Mouse (Mus musculus): Measurements from ENCODE around the gene F9. TPM values are rescaled to one million over a fixed set of nuclear protein-coding genes. Genes with fewer than 3 reads are reported as not detected.
"Not testable (repeated sequence)": the region's sequence is repeated elsewhere in the genome, so short reads cannot be mapped to it uniquely, and the experiment has no call there.

F9 gene
- not detected for total RNA-seq (2021)
- long read RNA-seq, experiment 1 = 0 reads
- long read RNA-seq, experiment 2 = 0 reads

DNA sequence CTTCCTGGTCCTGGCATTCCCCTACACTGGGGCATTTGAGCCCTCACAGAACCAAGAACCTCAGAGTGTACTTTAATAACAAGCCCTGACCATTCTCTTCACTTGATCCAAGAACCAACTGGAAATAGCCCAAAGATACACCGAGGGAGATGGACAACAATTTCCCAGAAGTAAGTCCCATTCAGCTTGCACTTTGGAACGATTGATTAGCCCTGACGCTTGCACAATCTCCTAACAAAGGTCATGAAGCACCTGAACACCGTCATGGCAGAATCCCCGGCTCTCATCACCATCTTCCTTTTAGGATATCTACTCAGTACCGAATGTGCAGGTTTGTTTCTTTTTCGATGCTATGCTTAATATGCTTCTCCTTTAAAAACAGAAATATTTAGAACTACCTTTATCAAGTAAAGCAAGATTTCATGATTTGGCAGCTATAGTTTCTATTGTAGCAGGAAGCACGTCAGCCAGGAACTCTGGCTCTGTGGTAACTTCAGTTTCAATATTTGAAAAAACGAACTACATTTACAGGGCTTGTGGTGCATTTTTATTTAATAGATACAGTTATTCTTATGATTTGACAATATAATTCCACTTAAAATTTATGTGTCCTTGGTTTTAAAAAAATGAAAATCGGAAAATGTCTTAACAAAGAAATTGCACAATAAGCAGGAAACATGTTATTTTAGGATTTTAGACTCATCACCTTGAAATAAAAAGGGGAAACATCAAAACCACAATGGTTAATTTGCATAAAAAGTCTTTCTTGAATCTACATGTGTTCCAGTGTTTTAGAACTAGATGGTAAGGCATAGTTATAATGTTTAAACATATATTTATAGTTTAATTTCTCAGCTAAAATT lies at the start of gene F9:
F9 (plus strand) TSS at position 244 of the 863 bp plus-strand sequence.
- no peak for DNase-seq

DNA sequence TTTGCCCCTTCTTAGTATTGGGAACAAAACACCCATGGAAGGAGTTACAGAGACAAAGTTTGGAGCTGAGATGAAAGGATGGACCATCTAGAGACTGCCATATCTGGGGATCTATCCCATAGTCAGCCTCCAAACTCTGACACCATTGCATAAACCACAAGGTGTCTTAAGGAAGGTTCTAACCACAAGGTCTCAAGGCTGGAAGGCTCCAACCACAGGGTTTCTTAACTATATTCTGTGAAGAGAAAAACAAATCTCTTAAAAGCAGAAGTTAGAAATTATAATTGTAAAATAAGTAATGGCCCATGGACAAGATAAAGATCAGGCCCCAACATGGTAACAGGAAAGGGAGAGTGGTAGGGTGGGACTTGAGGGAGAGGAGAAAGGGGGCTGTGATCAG lies 29.5 kb upstream of the F9 start:
- DNase-seq = not testable (repeated sequence)

DNA sequence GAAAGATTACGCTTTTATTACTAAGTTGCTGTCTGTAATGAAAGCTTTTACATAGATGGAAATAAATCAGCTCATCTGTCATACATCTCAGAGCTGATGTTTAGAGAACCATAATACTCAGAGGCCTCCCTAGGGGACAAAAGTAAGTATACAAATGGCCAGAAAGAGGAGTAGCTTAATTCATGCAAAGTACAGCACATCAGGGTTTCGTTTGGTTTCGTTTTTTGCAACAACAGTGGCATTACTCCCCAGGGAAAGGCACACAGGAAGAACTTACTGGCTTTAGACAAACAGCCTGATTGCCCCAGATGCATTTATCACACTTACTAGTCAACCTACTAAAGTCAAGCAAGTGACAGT lies 800 bp downstream of the F9 start:
- DNase-seq = no peak

DNA sequence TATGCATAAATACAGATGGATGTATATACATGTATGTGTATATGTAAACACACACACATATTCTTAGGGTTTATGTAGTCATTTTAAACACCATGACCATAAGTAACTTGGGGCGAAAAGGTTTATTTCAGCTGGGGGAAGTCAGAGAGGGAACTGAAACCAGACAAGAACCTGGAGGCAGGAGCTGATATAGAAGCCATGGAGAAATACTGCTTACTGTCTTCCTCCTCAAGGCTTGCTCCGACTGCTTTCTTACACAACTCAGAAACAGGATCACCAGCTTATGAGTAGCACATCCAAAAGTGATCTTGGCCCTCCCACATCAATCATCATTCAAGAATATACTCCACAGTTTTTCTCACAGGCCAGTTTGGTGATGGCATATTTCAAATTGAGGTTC lies 2.2 kb downstream of the F9 start:
- no peak for DNase-seq

DNA sequence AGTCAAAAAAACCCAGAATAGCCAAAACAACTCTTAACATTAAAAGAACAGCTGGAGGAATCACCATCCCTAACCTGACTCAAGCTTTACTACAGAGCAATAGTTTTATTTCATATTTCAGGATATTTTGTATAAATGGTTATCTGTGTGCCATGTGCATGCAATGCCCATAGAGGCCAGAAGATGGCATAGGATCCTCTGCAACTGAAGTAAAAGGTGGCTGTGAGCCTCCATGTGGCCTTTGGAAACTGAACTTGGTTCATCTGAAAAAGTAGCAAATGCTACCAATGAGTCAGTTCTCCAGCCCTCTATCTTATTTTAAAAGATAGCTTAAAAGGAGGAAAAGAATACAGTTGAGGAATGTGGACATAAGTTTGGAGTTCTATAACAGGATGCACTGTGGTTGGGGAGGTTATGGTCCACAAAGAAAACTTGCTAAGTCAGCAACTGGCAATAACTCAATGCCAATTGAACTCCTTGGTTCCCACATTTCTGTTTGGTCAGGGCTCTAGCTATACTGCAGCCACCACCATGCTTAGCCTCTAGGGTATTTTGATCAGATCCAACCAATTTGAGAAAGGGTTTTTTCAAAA lies 13.9 kb downstream of the F9 start:
- DNase-seq = peak; percentile 10

DNA sequence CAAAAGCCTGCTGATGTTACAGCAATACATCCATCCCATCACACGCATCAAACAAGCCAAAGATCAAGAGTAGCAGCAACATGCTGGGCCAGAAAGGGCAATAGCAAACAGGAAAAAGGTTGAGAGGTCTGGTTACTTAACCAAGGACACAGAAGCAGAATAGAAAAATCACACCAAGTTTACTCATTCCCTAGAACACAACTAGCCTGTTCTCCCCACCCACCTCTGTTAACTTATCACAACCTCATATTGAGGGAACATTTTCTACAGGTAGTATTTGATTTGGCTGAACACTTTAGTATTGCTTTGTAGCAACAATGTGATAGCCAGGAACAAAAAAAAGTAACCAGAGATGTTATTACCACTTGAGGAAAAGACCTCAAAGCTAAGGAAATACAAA lies 15.3 kb downstream of the F9 start:
- no peak for DNase-seq

DNA sequence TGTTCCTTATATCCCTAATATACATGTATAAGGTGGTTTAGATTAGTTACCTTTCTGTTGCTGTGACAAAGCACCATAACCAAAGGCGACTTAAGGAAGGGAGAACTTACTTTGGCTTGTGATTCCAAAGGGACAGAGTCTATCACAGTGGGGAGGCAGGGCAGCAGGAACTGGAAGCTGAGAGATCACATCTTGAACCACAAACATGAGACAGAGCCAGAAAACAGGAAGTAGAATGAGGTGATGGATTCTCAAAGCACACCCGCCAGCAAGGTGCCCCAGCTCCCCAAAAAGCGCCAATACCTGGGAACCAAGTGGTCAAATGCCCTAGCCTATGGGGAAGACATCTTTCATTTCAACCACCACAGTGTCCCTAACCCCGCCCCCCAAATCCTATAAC lies 21.7 kb downstream of the F9 start:
- no peak for DNase-seq

DNA sequence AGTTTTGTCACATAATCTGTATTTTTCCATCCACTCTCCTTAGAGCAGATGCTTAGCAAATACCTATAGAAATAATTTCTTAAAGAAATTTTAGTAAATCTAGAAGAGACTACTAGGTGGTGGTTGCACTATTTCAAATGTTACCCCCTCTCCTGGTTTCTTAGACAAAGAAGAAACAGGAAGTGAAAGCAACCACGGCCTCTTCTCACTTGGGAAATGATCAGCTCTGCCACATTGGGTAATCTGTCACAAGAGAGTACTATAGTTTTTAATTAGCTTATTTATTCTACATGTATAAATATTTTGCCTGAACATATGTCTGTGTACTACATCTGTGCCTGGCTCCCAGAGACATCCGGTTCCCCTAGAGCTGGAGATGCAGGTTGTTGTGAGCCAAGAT lies 22.3 kb downstream of the F9 start:
- DNase-seq = no peak

DNA sequence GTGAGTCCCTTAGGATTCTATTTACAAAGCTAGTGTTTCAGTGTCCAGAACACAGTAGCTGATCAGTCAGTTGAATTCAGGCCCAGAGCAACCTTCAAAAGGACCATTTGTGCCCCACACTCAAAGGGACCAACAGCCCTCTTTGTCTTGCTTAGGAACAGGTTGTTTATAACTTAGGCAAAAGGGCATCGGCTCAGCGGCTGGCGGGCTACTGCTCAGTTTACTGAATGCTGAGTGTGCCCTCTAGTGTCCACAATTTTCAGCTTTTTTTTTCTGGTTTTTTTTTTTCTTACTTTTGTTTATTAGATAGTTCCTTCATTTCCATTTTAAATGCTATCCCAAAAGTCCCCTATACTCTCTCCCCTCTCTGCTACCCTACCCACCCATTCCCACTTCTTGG lies 27.4 kb downstream of the F9 start:
- peak; percentile 13 for DNase-seq

DNA sequence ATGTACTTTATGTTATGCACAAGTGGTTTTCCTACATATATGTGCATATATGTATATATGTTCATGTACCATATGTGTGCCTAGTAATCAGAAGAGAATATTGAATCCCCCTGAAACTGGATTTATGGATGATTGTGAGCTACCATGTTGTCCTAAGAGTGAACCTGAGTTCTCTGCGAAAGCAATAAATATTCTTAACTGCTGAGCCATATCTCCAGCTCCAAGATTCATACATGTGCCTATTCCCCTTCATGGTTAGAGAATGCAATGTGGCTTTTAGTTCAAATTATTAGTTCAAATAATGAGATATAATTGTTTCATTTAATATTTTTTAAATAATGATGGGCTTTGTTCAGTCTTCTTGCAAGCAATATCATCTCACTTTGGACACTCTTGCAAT lies 55.5 kb downstream of the F9 start:
- DNase-seq = no peak

DNA sequence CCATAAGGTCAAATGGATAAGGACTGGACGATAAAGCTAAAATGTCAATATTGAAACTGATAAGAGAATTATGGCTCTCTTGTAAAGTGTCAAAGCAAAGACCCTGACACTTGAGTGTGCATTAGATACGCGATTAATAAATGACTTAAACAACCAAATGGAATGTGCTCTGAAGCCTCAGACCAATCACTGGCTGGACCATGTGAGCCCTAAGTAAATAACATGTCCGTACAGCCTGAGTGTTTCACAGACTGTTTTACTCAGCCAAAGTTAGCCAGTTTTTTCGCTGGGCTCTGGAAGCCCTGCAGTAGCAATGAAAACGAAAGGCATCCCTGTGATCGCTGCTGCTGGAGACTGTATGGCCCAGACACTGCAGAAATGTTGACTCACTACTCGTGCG lies 55.9 kb downstream of the F9 start:
- DNase-seq = no peak

DNA sequence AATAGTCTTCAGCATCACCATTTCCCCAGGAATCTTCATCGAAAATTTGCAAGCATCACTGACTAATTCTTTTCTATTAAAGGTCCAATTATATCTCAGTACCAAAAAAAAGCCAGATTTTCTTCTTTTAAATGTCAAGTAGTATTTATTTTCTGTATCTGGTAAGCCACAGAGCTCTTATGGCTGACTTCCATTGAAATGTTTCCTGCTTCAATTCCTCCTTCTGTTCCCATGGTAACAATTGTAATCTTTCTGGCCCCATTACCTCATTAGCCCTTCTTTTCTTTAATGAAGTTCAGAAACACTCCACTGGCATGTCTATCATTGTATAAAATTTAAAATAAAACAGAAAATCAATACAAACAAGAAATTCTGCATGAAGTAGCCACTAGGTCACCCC lies 76.1 kb downstream of the F9 start:
- DNase-seq = no peak

Other genes with a start within 250 kb of the F9 start
- gene Mcf2, start 179.6 kb downstream of the F9 start, total RNA-seq (2021) = under 1 TPM in 1 of 2 experiments, not detected in 1; 0.07 TPM